Mouse (Mus musculus): ENCODE results near the gene Gdpgp1.
A peak's percentile ranks its signal among the peaks of the same experiment; 100 is the strongest.

Gene Gdpgp1

GRCm38 (mm10) chr7:80232489-80233029 lies at the start of gene Gdpgp1, which contains the start of gene Cib1:
Gdpgp1 (plus strand) TSS chr7:80232865.
Cib1 (minus strand) TSS chr7:80232813.
- DNase-seq (ENCODE audit: low spot score in 2 of 2) = peak; percentile 95 to 97

DNA sequence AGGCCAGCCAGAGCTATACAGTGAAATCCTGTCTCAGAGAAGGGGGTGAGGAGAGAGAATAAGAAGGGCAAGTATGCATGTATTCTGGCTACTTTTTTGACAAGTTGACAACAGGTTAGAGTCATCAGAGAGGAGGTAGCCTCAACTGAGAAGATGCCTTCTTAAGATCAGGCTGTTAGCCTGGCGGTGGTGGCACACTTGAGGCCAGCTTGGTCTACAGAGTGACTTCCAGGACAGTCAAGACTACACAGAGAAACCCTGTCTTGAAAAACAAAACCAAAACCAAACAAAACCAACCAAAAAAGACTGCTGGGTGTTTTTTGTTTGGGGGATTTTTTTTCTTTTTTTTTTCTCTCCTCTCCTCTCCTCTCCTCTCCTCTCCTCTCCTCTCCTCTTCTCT lies 49.2 kb upstream of the Gdpgp1 start:
- DNase-seq (ENCODE audit: low spot score in 2 of 2) = no peak

GRCm38 (mm10) chr7:80183969-80184368 lies 48.7 kb upstream of the Gdpgp1 start:
- no peak for DNase-seq (ENCODE audit: low spot score in 2 of 2)

DNA sequence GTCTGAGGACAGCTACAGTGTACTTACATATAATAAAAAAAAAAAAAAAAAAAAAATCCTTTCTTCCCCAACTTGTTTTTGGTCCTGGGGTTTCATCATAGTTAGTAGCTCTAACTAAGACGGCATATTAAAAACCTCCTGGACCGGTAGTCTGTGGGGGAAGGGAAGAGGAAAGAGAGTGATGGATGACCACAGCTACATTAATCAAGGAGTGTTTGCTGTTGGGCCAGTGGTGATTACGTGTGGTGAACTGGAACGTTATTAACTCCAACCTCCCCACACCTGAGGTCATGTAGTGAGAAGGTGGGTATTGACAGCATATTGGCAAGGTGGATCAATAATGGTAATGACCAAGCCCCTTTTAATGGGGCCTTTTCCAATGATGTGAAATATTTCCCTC lies 48.1 kb upstream of the Gdpgp1 start:
- DNase-seq (ENCODE audit: low spot score in 2 of 2) = no peak

DNA sequence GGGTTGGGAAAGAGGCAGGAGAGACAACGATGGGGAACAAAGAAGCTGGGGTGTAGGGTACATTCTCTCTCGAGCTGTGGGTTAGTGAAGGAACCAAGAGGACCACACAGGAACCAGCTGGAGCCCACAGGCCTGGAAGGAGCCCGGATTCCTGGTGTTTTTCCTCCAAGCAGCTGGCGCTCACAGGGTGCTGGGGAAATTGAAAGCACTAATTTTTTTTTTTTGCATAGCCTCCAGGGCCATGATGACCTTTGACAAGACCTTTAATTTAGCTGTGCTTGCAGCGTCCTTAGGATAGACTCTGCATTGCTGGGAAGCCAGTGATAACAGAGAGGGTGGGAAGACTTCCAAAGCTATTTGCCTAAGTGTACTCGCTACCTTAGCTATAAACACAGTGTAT lies 47.7 kb upstream of the Gdpgp1 start:
- no peak for DNase-seq (ENCODE audit: low spot score in 2 of 2)

- peak in 1 of 2 experiments; percentile 64 for DNase-seq (ENCODE audit: low spot score in 2 of 2)
These were observed 46.6 kb upstream of the Gdpgp1 start for GRCm38 (mm10) chr7:80186021-80186420.

DNA sequence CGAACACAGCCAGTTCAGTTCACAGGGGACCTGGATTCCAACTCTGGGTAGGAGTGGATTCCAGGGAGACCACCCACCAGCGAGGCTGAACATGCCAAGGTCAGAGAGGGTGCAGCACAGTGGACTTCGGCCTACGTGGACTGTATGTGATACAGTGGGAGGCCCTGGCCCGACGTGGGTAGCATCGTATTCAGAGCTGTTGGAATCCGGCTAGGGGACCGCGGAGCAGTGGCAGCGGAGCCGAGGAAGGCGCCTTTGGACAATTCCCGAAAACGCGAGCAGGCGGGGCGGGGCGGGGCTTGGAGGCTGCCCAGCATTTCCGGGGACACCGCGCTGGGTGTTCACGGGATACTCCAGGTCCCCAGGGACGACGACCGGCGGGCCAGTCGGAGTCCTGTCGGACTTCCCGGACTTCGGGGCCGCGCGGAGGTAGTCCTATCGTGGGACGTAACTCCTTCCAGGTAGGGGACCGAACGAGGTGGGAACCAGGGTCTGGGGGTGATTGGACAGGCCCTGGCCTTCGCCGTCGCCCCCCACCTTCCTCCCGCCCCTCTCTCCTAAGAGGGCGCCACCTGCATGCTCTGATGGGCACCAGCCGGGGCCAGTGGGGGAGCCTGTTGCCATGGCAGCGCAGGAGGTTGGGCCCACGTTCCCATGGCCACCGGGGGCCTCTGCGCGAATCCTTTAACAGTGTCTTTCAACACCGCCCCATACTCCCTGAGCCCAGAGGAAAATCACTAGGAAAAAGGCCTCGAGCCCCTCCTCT lies 46.0 kb upstream of the Gdpgp1 start, which contains the start of gene Sema4b:
Sema4b (plus strand) TSS at position 311 of the 766 bp plus-strand sequence.
- DNase-seq (ENCODE audit: low spot score in 2 of 2) = peak; percentile 84 to 97

DNA sequence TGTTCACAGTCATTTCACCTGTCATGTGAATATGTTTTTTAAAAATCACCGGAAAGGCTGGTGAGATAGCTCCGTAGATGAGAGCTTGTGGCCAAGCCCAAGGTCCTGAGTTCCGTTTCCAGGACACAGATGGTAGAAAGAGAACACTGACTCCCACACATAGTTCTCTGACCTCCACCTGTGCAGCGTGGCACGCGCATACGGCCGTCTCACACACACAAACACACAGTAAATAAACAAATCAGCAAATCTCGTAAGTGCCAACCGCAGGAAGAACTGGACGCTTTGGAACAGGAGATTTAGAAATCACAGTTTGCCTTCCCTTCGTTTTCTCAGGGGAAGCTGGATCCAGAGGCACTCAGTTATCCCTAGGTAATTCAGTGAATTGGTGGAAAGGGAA lies 45.2 kb upstream of the Gdpgp1 start:
- no peak for DNase-seq (ENCODE audit: low spot score in 2 of 2)

DNA sequence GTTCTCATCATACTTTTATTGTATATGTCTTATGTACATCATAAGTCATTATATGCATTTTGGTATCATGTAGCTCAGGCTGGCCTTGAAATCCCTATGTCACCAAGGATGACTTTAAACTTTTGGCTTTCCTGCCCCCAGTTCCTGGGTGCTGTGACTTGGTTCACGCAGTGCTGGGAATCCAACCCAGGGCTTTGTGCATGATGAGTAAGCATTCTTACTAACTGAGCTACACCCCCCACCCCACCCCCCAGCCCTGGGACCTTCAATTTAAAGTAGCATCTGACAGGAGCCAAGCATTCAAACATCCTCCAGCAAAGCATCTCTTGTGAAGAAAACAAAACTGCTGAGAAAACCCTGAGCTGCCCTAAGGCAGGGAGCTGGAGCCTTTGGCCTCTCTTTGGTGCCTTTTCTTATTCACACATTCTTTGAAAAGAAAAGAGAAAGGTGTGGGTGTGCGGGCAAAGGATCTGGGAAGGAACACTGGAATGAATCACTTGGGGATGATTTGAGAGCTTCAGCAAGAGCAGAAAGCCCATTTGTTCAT lies 44.0 kb upstream of the Gdpgp1 start:
- no peak for DNase-seq (ENCODE audit: low spot score in 2 of 2)

- no peak for DNase-seq (ENCODE audit: low spot score in 2 of 2)
These were observed 43.3 kb upstream of the Gdpgp1 start for GRCm38 (mm10) chr7:80189147-80189933.

DNA sequence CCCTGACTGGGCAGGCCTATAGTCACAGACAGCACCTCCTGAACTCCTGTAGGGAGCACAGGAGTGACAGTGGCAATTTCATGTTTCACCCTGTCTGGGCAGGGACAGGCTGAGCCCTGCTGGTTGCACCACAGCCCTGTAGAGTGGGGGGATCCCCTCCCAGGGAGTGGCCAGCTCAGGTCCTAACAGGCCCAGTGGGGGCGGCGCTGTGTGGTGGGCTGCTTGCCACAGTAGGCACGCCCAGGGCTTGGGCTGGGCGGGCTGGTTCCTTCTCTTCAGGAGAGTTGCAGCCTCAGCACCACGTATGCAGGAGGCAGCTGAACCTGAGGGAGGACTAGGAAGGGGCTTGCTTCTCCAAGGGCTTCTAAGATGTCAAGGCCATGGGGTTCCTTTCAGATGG lies 41.2 kb upstream of the Gdpgp1 start:
- peak; percentile 86 to 92 for DNase-seq (ENCODE audit: low spot score in 2 of 2)

DNA sequence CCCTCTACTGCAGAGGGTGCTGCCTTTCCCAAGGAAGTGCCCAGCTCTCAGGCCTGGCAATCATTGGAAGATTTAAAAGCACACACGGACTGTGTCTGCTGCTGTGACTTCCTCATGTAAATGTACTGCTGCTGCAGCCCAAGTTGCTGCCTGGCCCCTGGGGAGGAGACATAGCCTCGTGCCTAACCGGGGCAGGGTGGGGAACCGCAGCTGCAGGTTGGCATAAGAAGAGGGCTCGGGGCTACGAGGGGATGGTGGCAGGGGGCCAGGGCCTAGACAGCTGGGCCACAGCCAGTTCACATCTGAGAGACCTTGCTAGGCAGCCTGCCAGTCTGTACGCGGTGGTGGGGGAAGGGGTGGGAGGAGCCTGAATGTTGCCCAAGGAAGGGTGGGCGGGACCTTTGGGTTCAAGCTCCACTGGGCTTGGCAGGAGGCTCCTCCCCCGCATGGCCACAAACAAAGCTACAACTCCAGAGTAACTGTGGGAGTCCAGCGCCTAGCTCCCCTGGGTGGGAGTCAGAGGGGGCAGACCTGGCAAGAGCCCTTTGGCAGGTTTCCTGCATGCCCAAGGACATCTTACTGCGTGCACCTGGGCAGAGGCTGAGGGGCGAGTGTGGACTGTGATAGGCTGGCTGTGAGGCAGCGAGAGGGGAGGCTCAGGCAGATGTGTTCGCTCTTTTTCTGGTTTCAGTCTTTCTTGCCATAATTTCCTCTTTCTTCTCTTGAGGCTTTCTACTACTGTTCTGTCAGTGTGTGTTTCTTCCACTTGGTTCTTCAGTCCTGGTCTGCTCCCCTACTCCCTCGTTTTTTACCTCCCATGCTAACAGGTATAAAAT lies 40.2 kb upstream of the Gdpgp1 start:
- peak; percentile 85 to 88 for DNase-seq (ENCODE audit: low spot score in 2 of 2)

DNA sequence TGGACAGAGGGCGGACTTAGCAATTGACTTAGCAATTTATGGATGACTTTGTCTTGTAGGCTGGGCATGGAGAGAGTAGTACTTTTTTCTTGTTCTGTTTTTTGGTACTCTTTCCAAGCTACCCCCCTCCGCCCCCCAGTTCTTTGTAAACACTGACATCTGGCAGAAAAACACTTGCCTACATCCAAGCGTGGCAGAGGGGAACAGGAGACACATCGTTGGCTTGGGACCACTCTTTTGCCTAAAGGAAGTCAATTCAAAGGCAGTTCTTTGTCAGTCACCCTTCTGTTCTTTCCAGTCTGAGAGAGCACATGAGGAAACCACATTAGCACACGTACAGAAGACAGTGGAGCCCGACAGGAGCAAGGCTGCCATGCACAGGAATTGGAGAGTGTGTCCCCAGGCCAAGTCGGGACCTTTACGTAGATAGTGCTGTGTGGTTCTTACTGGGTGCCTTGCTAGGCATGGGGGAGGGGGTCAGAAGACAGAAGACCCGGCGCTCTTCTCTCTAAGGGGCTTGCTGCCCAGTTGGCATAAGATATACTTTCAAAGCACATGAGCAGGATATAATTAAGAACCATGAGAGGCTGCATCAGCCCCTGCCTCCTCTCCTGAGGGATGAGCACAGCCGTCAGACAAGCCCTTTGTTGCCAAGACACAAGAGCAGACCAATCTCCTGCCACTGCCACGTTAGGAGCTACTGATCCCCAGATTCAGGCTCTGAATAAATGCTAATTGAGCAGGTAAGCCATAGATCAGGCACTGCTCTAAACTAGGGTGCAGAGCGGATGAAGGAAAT lies 38.5 kb upstream of the Gdpgp1 start:
- DNase-seq (ENCODE audit: low spot score in 2 of 2) = no peak

DNA sequence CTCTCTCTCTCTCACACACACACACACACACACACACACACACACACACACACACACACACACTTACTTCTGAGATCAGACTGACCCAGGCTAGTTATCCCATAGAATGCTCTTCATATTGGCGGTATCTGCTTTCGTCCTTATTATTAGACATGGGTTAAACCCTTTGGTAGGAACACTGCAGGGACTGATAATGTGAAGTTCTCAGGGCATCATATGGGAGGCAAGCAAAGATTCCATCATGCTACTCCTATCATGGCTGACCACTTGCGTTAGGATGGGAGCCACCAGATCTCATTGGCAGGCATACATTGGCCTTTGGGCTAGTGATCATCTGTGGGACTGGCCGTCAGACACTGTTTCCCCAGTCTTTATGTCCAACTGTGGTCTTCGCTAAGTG lies 37.5 kb upstream of the Gdpgp1 start:
- no peak for DNase-seq (ENCODE audit: low spot score in 2 of 2)

GRCm38 (mm10) chr7:80195576-80196263 lies 36.9 kb upstream of the Gdpgp1 start:
- DNase-seq (ENCODE audit: low spot score in 2 of 2) = no peak

DNA sequence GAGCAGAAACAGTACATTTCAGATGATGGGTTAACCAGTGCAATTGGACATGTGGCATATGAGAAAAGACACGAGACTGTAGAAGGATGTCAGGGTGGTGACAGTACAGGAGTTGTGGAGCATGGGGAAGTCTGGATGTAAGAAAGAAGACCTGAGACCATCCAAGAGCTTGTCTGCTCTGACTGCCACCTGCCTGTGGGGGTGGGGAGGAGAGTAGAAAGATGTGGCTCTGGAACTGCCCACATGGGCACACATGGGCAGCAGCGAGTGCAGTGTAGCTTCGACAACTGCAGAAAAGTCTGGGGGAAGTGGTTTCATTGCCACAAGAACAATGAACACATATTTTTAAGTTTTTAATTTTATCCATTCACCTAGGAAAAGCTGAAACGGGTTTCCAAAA lies 35.3 kb upstream of the Gdpgp1 start:
- no peak for DNase-seq (ENCODE audit: low spot score in 2 of 2)

GRCm38 (mm10) chr7:80197941-80198778 lies 34.5 kb upstream of the Gdpgp1 start:
- peak; percentile 76 to 86 for DNase-seq (ENCODE audit: low spot score in 2 of 2)

DNA sequence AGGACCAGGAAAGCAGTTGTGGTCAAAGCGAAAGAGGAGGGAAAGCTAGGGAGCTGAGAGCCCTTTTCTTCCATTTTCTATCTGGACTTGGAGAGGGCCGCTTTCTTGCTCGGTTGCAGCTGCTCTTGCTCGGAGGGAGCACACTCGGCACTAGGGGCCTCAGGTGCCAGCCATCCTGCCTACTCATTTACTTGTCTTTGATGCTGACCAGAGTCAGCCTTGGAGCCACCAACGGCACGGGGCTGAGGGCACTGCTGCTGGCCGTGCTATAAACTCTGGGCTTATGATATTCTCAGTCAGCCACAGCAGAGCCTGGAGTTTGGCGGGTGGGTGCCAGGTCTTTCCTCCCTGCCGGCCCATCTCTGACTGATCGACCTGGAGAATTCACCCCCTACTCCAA lies 33.8 kb upstream of the Gdpgp1 start:
- no peak for DNase-seq (ENCODE audit: low spot score in 2 of 2)

DNA sequence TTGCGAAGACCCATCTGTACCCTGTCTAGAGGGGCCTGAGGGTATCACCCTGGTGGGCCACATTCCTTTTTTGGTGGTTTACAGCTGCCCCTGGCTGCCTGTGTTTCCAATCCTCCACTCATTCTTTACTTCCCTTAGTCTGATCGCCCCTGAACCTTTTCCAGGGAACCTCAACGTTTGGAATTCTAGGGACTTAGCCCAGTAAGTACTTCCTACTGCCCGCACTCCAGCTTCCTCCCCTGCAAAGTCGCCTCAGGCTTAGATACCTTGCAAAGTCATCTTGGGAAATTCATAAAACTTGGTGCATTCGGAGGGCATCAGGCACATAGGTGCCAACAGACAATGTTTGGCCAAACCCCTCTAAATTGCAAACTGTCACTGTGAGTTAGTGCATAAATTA lies 33.4 kb upstream of the Gdpgp1 start:
- no peak for DNase-seq (ENCODE audit: low spot score in 2 of 2)

Data from urinary bladder, adult 18-20 months (tissue).